Mouse (Mus musculus) olfactory bulb, adult 2 months (tissue): ENCODE data around the gene Hdhd3.

Experiments used
- CTCF ChIP-seq: fragments of 200-500 bp; IDR thresholded peaks from 2 replicates; pipeline ENCODE4 v1.5.1; 2012; ENCODE audit warnings: low read depth, mild to moderate bottlenecking, low read length, moderate library complexity; ENCODE audit not compliant: insufficient read depth
- POLR2A ChIP-seq: fragments of 200-500 bp; IDR thresholded peaks from 2 replicates; pipeline ENCODE4 v1.6.1; 2012; ENCODE audit warnings: mild to moderate bottlenecking, low read depth, low read length, moderate library complexity; ENCODE audit not compliant: insufficient read depth

DNA sequence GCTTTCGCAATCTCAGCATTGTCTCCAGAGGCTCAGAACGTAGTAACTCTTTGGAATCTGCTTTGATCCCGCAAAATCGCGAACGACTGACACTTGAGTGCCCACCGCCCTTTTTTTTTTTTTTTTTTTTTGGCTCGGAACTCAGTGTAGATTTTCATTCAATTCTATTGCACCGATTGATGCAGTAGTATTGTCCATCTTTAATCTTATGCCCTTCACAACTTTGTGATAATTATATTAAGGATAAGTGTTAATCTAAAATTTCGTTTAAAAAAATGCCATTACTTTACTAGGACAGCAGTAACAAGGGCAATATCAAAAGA lies 22.2 kb upstream of the Hdhd3 start:
- TF ChIP-seq CTCF (no peak), POLR2A (no peak)
